Mouse (Mus musculus) liver, postnatal 0 days (tissue): ENCODE data around the gene Retreg1. TPM values are rescaled to one million over a fixed set of nuclear protein-coding genes. Genes with fewer than 3 reads are reported as not detected.

Experiments
- ATAC-seq: fragments of 200-750 bp; cut with Nextera tagmentation; 2 replicates; pipeline ENCODE4 v1.8.0; 2017; ENCODE audit warnings: mild to moderate bottlenecking, moderate library complexity
- DNase-seq: peaks from one replicate; pipeline ENCODE4 v3.0.0-alpha.2; 2016
- H3K27ac ChIP-seq: fragments of 300-500 bp; sonication (generic); 2 replicates; pipeline ENCODE4 v1.5.1; 2014; ENCODE audit warnings: antibody characterized with exemption, moderate library complexity, mild to moderate bottlenecking, low read depth
- H3K27me3 ChIP-seq: fragments of 300-500 bp; sonication (generic); 2 replicates; pipeline ENCODE4 v1.6.1; 2014; ENCODE audit warnings: low read length, control low read depth, mixed read lengths; ENCODE audit not compliant: insufficient read depth
- H3K36me3 ChIP-seq: fragments of 300-500 bp; sonication (generic); replicated peaks from 2 replicates; pipeline ENCODE4 v1.6.1; 2014; ENCODE audit warnings: mild to moderate bottlenecking, control low read depth, low read length, moderate library complexity, mixed read lengths; ENCODE audit not compliant: insufficient read depth
- H3K4me1 ChIP-seq: fragments of 300-500 bp; sonication (generic); 2 replicates; pipeline ENCODE4 v1.6.1; 2014; ENCODE audit warnings: antibody characterized with exemption, mild to moderate bottlenecking, control low read depth; ENCODE audit not compliant: insufficient read depth
- H3K4me2 ChIP-seq: fragments of 300-500 bp; sonication (generic); 2 replicates; pipeline ENCODE4 v1.6.1; 2014; ENCODE audit warnings: low read depth, mild to moderate bottlenecking, low read length, moderate library complexity, mixed read lengths
- H3K4me3 ChIP-seq: fragments of 300-500 bp; sonication (generic); 2 replicates; pipeline ENCODE4 v1.5.1; 2014; ENCODE audit warnings: low read depth, low read length
- H3K9ac ChIP-seq: fragments of 300-500 bp; sonication (generic); replicated peaks from 2 replicates; pipeline ENCODE4 v1.6.1; 2014; ENCODE audit warnings: mild to moderate bottlenecking, moderate library complexity
- H3K9me3 ChIP-seq: fragments of 300-500 bp; sonication (generic); 2 replicates; pipeline ENCODE4 v1.6.1; 2016; ENCODE audit warnings: mild to moderate bottlenecking, control low read depth, low read length, mixed read lengths
- CTCF ChIP-seq: sonication (generic); IDR thresholded peaks from 2 replicates; pipeline ENCODE4 v1.5.1; 2016; ENCODE audit warnings: antibody characterized with exemption, low read depth
- EP300 ChIP-seq: IDR thresholded peaks from 2 replicates; pipeline ENCODE4 v1.6.1; 2016; ENCODE audit warnings: antibody characterized with exemption, low read depth, mild to moderate bottlenecking
- WGBS: fragments of 180-500 bp; shearing (Covaris S2); extraction: QIAGEN DNeasy Blood & Tissue Kit; methylation state at CpG from one replicate; pipeline ENCODE4 v1.1.7; 2014; ENCODE audit not compliant: insufficient replicate concordance; 5-methylcytosine and 5-hydroxymethylcytosine counted together
- polyA plus RNA-seq: library from polyadenylated mRNA; unstranded; fragments of >200 nt; fragmentation: Nextera tagmentation; extraction: Ambion mirVana; gene quantifications from 2 replicates; pipeline ENCODE4 v1.2.1, GENCODE M21; 2015

The Retreg1 gene
- polyA plus RNA-seq, 1 experiment from 2014 or later = 18.6 TPM

DNA sequence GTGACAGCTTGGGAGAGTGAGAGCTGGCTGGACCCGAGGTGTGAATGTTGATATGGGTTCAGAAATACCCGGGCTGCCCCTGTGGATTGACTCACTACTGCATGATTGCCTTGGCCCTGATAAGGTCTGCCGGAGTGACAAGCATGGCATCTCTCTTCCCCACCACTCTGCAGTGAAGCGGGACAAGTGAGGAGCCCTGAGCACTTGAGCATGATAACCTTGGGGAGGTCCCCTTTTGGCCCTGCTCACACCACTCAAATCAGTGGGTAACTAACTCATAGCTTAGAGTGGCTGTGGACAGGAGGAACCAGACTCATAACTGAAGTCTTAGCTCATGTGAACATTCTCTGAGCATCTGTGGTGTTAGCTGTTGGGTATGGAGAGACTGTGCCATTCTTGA, 77.0 kb downstream of the Retreg1 start:
- Histone ChIP-seq H3K4me1 (peaks cover 6% of the 10 kb centered on the region; the same call in 1 of the 2 replicates), H3K27me3 (no peaks in the 10 kb centered on the region), H3K4me3 (no peak overlapping the region), H3K36me3 (no peaks in the 10 kb centered on the region), H3K9me3 (no peaks in the 10 kb centered on the region), H3K4me2 (no peak overlapping the region), H3K9ac (no peak overlapping the region), H3K27ac (no peak overlapping the region)
- DNase-seq (no peak), ATAC-seq (no peak)
- TF ChIP-seq EP300 (no peak), CTCF (no peak)
- WGBS = 43% methylated on average over 4 of the region's 4 CpGs

DNA sequence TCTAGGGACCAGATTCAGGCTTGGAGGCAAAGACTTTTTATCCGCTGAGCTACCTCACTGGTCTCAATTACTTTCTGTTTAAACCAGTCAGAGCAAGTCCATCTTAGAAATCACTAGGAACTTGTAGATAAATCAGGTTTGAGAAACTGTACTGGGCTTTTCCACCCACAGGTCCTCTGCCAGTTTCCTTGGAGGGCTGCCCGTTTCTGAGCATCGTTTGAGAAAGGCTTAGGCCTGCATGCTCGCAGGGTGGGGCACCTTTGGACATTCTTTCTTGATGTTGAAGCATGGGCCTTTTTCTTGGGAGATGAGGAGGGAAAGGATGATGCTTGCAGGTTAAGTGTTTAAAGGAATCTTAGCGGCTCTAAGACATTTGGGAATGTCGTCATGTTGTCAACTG, 77.9 kb downstream of the Retreg1 start:
- H3K4me2 ChIP-seq = no peak overlapping the region
- H3K27ac ChIP-seq = no peak overlapping the region
- H3K27me3 ChIP-seq = no peaks in the 10 kb centered on the region
- H3K36me3 ChIP-seq = no peaks in the 10 kb centered on the region
- H3K9ac ChIP-seq = no peak overlapping the region
- peaks cover under 1% of the 10 kb centered on the region; the same call in 1 of the 2 replicates for H3K4me1 ChIP-seq
- TF ChIP-seq CTCF (no peak), EP300 (no peak)
- WGBS = 84% methylated on average over 6 of the region's 6 CpGs
- no peak for ATAC-seq
- H3K4me3 ChIP-seq = no peak overlapping the region
- no peaks in the 10 kb centered on the region for H3K9me3 ChIP-seq
- no peak for DNase-seq

DNA sequence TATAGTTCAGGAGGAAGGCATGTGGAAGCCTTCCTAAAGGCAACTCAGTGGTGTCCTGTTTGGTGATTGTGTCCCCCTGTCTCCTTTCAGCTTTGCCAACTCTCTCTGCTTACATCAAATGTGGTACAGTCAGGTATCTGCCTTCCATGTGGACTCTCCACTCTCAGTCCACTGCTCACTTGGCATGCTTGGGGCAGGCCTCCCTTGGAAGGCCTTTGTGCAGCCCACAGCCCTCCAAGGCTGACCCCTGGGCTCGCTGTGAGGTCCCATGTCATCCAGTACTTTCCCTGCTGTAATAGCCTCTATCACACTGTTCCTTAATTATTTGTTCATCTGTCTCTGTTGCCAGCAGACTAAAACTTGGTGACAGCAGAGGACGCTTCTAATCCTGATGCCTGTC, 79.0 kb downstream of the Retreg1 start:
- Histone ChIP-seq H3K4me2 (no peak overlapping the region), H3K9me3 (no peaks in the 10 kb centered on the region), H3K27me3 (no peaks in the 10 kb centered on the region), H3K4me3 (no peak overlapping the region), H3K27ac (no peak overlapping the region), H3K36me3 (no peaks in the 10 kb centered on the region), H3K4me1 (no peaks in the 10 kb centered on the region), H3K9ac (no peak overlapping the region)
- TF ChIP-seq CTCF = no peak
- no peak for TF ChIP-seq EP300
- DNase-seq (no peak), ATAC-seq (no peak)
- WGBS = 72% methylated on average over 2 of the region's 2 CpGs

GRCm38 (mm10) chr15:25923916-25924315, 80.9 kb downstream of the Retreg1 start:
- 73% methylated on average over 8 of the region's 8 CpGs for WGBS
- no peak for ATAC-seq
- H3K4me3 ChIP-seq = no peak overlapping the region
- H3K9me3 ChIP-seq = no peaks in the 10 kb centered on the region
- H3K27ac ChIP-seq = no peak overlapping the region
- H3K4me2 ChIP-seq = no peak overlapping the region
- no peaks in the 10 kb centered on the region for H3K4me1 ChIP-seq
- H3K27me3 ChIP-seq = no peaks in the 10 kb centered on the region
- H3K9ac ChIP-seq = no peak overlapping the region
- H3K36me3 ChIP-seq = no peaks in the 10 kb centered on the region
- TF ChIP-seq CTCF (no peak), EP300 (no peak)
- DNase-seq = no peak

GRCm38 (mm10) chr15:25926171-25926570, 83.2 kb downstream of the Retreg1 start:
- DNase-seq = no peak
- H3K4me1 ChIP-seq = peaks cover 3% of the 10 kb centered on the region; the same call in 1 of the 2 replicates
- H3K27me3 ChIP-seq = no peaks in the 10 kb centered on the region
- WGBS = 89% methylated on average over 4 of the region's 4 CpGs
- no peaks in the 10 kb centered on the region for H3K36me3 ChIP-seq
- no peak for ATAC-seq
- no peak overlapping the region for H3K4me2 ChIP-seq
- no peaks in the 10 kb centered on the region for H3K9me3 ChIP-seq
- H3K9ac ChIP-seq = no peak overlapping the region
- H3K4me3 ChIP-seq = no peak overlapping the region
- TF ChIP-seq CTCF = no peak
- TF ChIP-seq EP300 = no peak
- H3K27ac ChIP-seq = no peak overlapping the region

GRCm38 (mm10) chr15:25927106-25927505, 84.1 kb downstream of the Retreg1 start:
- Histone ChIP-seq H3K9me3 (no peaks in the 10 kb centered on the region), H3K9ac (no peak overlapping the region), H3K4me3 (no peak overlapping the region), H3K4me2 (no peak overlapping the region), H3K4me1 (peaks cover 4% of the 10 kb centered on the region), H3K27ac (no peak overlapping the region), H3K36me3 (no peaks in the 10 kb centered on the region), H3K27me3 (no peaks in the 10 kb centered on the region)
- TF ChIP-seq EP300 (no peak), CTCF (no peak)
- 77% methylated on average over 14 of the region's 14 CpGs for WGBS
- DNase-seq (no peak), ATAC-seq (no peak)

- DNase-seq = no peak
- WGBS = 73% methylated on average over 8 of the region's 8 CpGs
- Histone ChIP-seq H3K27me3 (no peaks in the 10 kb centered on the region), H3K4me2 (no peak overlapping the region), H3K9ac (no peak overlapping the region), H3K27ac (no peak overlapping the region), H3K36me3 (no peaks in the 10 kb centered on the region), H3K9me3 (no peaks in the 10 kb centered on the region), H3K4me3 (no peak overlapping the region), H3K4me1 (peaks cover 11% of the 10 kb centered on the region)
- TF ChIP-seq CTCF = no peak
- no peak for TF ChIP-seq EP300
- ATAC-seq = no peak
Observed at GRCm38 (mm10) chr15:25928001-25928400, 85.0 kb downstream of the Retreg1 start.
